Mouse (Mus musculus) erythroid progenitor cell, adult 5-6 weeks (primary cell): ENCODE results near the gene B3gat2. TPM values are rescaled to one million over a fixed set of nuclear protein-coding genes. Genes with fewer than 3 reads are reported as not detected.

Experiments used
- total RNA-seq, 2 experiments: library from RNA; stranded (forward) in 1 of 2; stranded (reverse) in 1 of 2; fragments of 150-400 nt in 1 of 2; fragments of 186-747, 209-891 nt in 1 of 2; gene quantifications; 2 replicates each; pipeline versions ENCODE4 v1.2.3 to v1.2.4; 2015 to 2017; ENCODE audit warnings: low replicate concordance in 2 of 2

The B3gat2 gene
- total RNA-seq, 2 experiments from 2014 or later: 0.15 TPM; not detected in 1

Other genes with a start within 250 kb of the B3gat2 start
- gene Smap1, start 160.6 kb downstream of the B3gat2 start, total RNA-seq (2015; ENCODE audit: low replicate concordance): 320 and 322 TPM in 2 replicates
- gene Smap1, start 160.6 kb downstream of the B3gat2 start, total RNA-seq (2017; ENCODE audit: low replicate concordance): 212 and 220 TPM in 2 replicates
- gene Sdhaf4, start 243.9 kb downstream of the B3gat2 start, total RNA-seq (2015; ENCODE audit: low replicate concordance): 21.3 and 28.9 TPM in 2 replicates
- 15.2 and 18.2 TPM in 2 replicates for gene Sdhaf4, start 243.9 kb downstream of the B3gat2 start, total RNA-seq (2017; ENCODE audit: low replicate concordance)